Mouse (Mus musculus): ENCODE results near the gene Acot13. TPM values are rescaled to one million over a fixed set of nuclear protein-coding genes. Genes with fewer than 3 reads are reported as not detected.

The Acot13 gene
- total RNA-seq (2014; rRNA removed) (95.8 and 97.7 TPM in 2 replicates), polyA plus RNA-seq (2012; rRNA removed) (96.4 and 108 TPM in 2 replicates)

- peaks cover 11% of the 10 kb centered on the region for H3K4me1 ChIP-seq (ENCODE audit: control insufficient read depth, insufficient read depth, low read length)
- H3K79me2 ChIP-seq (ENCODE audit: control insufficient read depth, insufficient read depth, low read length), result peaks cover 13% of the 10 kb centered on the region; the same call in 1 of the 2 replicates
- no peak for TF ChIP-seq CTCF (IDR thresholded peaks at IDR 0.05; ENCODE audit: low read depth, low read length)
- peak; percentile 90 for TF ChIP-seq POLR2A (IDR thresholded peaks at IDR 0.05; ENCODE audit: extremely low read depth, insufficient read depth, low read length)
- H3K4me3 ChIP-seq (ENCODE audit: insufficient read depth, low read depth, low read length), result peak within 1 kb of the TSS; percentile 79
- H3K36me3 ChIP-seq (ENCODE audit: control insufficient read depth, insufficient read depth, low read length), result peaks cover 4% of the 10 kb centered on the region; the same call in 1 of the 2 replicates
- H3K9ac ChIP-seq (ENCODE audit: low read depth, low read length), result peak within 1 kb of the TSS; percentile 88
- peak within 1 kb of the TSS; percentile 72 for H3K27ac ChIP-seq (replicated peaks; ENCODE audit: insufficient read depth, low read depth, low read length)
- DNase-seq (ENCODE audit: extremely low read depth, low read depth, low spot score), result peak; percentile 88
- under 1% methylated on average over 89 of the region's 90 CpGs for WGBS
- no peaks in the 10 kb centered on the region for H3K27me3 ChIP-seq (ENCODE audit: control insufficient read depth, insufficient read depth, low read length)
Observed at GRCm38 (mm10) chr13:24831353-24832130, at the start of gene Acot13, which contains the start of gene Tdp2. Acot13 (minus strand) TSS chr13:24831540. Tdp2 (plus strand) TSS chr13:24831679.

- DNase-seq (ENCODE audit: extremely low read depth, low read depth, low spot score), result peak; percentile 96
- no peaks in the 10 kb centered on the region for H3K79me2 ChIP-seq (ENCODE audit: control insufficient read depth, insufficient read depth, low read length)
- H3K4me1 ChIP-seq (ENCODE audit: control insufficient read depth, insufficient read depth, low read length), result peaks cover 11% of the 10 kb centered on the region
- peak overlapping the region; percentile 83 for H3K27ac ChIP-seq (replicated peaks; ENCODE audit: insufficient read depth, low read depth, low read length)
- TF ChIP-seq POLR2A (IDR thresholded peaks at IDR 0.05; ENCODE audit: extremely low read depth, insufficient read depth, low read length), result no peak
- TF ChIP-seq CTCF (IDR thresholded peaks at IDR 0.05; ENCODE audit: low read depth, low read length), result no peak
- WGBS, result 16% methylated on average over 5 of the region's 5 CpGs
- peak overlapping the region; percentile 43; the same call in 1 of the 2 replicates for H3K9ac ChIP-seq (ENCODE audit: low read depth, low read length)
- H3K36me3 ChIP-seq (ENCODE audit: control insufficient read depth, insufficient read depth, low read length), result no peaks in the 10 kb centered on the region
- no peaks in the 10 kb centered on the region for H3K27me3 ChIP-seq (ENCODE audit: control insufficient read depth, insufficient read depth, low read length)
- H3K4me3 ChIP-seq (ENCODE audit: insufficient read depth, low read depth, low read length), result peak overlapping the region; percentile 35; the same call in 1 of the 2 replicates
Observed at GRCm38 (mm10) chr13:24880704-24881103, 49.4 kb upstream of the Acot13 start.

GRCm38 (mm10) chr13:24880208-24880607, 48.9 kb upstream of the Acot13 start:
- Histone ChIP-seq H3K27ac (replicated peaks; ENCODE audit: insufficient read depth, low read depth, low read length) (peak overlapping the region; percentile 87), H3K27me3 (ENCODE audit: control insufficient read depth, insufficient read depth, low read length) (no peaks in the 10 kb centered on the region), H3K79me2 (ENCODE audit: control insufficient read depth, insufficient read depth, low read length) (no peaks in the 10 kb centered on the region), H3K4me3 (ENCODE audit: insufficient read depth, low read depth, low read length) (peak overlapping the region; percentile 35; the same call in 1 of the 2 replicates), H3K4me1 (ENCODE audit: control insufficient read depth, insufficient read depth, low read length) (peaks cover 11% of the 10 kb centered on the region), H3K9ac (ENCODE audit: low read depth, low read length) (peak overlapping the region; percentile 27; the same call in 1 of the 2 replicates), H3K36me3 (ENCODE audit: control insufficient read depth, insufficient read depth, low read length) (no peaks in the 10 kb centered on the region)
- TF ChIP-seq POLR2A (IDR thresholded peaks at IDR 0.05; ENCODE audit: extremely low read depth, insufficient read depth, low read length), result no peak
- no peak for TF ChIP-seq CTCF (IDR thresholded peaks at IDR 0.05; ENCODE audit: low read depth, low read length)
- peak; percentile 99 for DNase-seq (ENCODE audit: extremely low read depth, low read depth, low spot score)
- WGBS, result 24% methylated on average over 6 of the region's 6 CpGs

- no peaks in the 10 kb centered on the region for H3K36me3 ChIP-seq (ENCODE audit: control insufficient read depth, insufficient read depth, low read length)
- peak; percentile 98 for DNase-seq (ENCODE audit: extremely low read depth, low read depth, low spot score)
- peak overlapping the region; percentile 87 for H3K27ac ChIP-seq (replicated peaks; ENCODE audit: insufficient read depth, low read depth, low read length)
- no peak overlapping the region for H3K4me3 ChIP-seq (ENCODE audit: insufficient read depth, low read depth, low read length)
- WGBS, result 30% methylated on average over 15 of the region's 15 CpGs
- TF ChIP-seq CTCF (IDR thresholded peaks at IDR 0.05; ENCODE audit: low read depth, low read length) (no peak), POLR2A (IDR thresholded peaks at IDR 0.05; ENCODE audit: extremely low read depth, insufficient read depth, low read length) (0 out of 2 replicates have a peak, but pooled peaks have one; percentile 26)
- H3K4me1 ChIP-seq (ENCODE audit: control insufficient read depth, insufficient read depth, low read length), result peaks cover 11% of the 10 kb centered on the region
- H3K79me2 ChIP-seq (ENCODE audit: control insufficient read depth, insufficient read depth, low read length), result no peaks in the 10 kb centered on the region
- H3K9ac ChIP-seq (ENCODE audit: low read depth, low read length), result peak overlapping the region; percentile 62
- no peaks in the 10 kb centered on the region for H3K27me3 ChIP-seq (ENCODE audit: control insufficient read depth, insufficient read depth, low read length)
Observed at GRCm38 (mm10) chr13:24879359-24880040, 48.2 kb upstream of the Acot13 start.

GRCm38 (mm10) chr13:24868233-24868632, 36.9 kb upstream of the Acot13 start:
- Histone ChIP-seq H3K4me1 (ENCODE audit: control insufficient read depth, insufficient read depth, low read length) (peaks cover 5% of the 10 kb centered on the region), H3K9ac (ENCODE audit: low read depth, low read length) (no peak overlapping the region), H3K79me2 (ENCODE audit: control insufficient read depth, insufficient read depth, low read length) (no peaks in the 10 kb centered on the region), H3K36me3 (ENCODE audit: control insufficient read depth, insufficient read depth, low read length) (no peaks in the 10 kb centered on the region), H3K27me3 (ENCODE audit: control insufficient read depth, insufficient read depth, low read length) (no peaks in the 10 kb centered on the region), H3K4me3 (ENCODE audit: insufficient read depth, low read depth, low read length) (no peak overlapping the region), H3K27ac (replicated peaks; ENCODE audit: insufficient read depth, low read depth, low read length) (no peak overlapping the region)
- TF ChIP-seq CTCF (IDR thresholded peaks at IDR 0.05; ENCODE audit: low read depth, low read length) (no peak), POLR2A (IDR thresholded peaks at IDR 0.05; ENCODE audit: extremely low read depth, insufficient read depth, low read length) (no peak)
- DNase-seq (ENCODE audit: extremely low read depth, low read depth, low spot score), result no peak
- WGBS, result 99% methylated on average over 7 of the region's 7 CpGs
